Mouse (Mus musculus) retina, postnatal 7 days (tissue): Measurements from ENCODE around the gene Zdhhc12.
A peak's percentile ranks its signal among the peaks of the same experiment; 100 is the strongest.
"Not testable (repeated sequence)": the region's sequence is repeated elsewhere in the genome, so short reads cannot be mapped to it uniquely, and the experiment has no call there.

Experiments used
- DNase-seq: peaks from one replicate; pipeline ENCODE4 v3.0.0-alpha.2; 2012; ENCODE audit warnings: low read depth, low spot score

Gene Zdhhc12

DNA sequence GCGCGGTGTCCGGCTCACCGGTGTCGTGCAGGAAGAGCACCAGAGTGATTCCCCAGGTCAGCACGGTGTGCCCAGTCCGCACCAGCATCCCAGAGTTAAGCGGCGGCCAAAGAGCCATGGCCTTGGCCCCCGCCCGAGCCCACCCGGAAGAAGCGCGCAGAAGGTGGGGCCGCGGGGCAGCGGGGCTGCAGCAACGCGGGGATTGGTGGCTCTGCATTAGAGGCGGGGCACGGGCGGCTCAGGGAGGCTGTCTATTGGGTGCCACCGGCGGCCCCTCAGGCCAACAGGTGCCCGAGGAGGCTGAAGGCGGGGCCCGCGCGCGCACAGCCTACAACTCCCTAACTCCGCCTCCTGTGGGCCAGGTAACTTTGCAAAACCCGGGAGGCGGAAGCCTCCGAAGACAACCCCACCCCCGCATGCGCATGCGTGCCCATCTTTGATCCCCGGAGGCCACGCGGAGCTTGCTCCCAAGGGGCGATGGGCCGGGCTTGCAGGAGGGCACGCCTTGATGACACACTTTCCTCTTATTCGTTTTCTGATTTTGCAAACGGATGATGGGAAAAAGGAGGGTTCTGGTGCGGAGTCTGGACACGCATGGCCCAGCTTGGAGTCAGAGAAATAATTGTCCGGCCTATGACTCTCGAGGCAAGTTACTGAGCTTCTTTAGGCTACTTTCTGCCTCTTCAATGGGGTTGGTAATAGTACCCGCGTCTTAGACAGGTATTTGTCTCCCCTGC, at the start of gene Zdhhc12:
Gene Zdhhc12 (minus strand): TSS at position 178 of the 737 bp plus-strand sequence.
- DNase-seq = peak; percentile 88

DNA sequence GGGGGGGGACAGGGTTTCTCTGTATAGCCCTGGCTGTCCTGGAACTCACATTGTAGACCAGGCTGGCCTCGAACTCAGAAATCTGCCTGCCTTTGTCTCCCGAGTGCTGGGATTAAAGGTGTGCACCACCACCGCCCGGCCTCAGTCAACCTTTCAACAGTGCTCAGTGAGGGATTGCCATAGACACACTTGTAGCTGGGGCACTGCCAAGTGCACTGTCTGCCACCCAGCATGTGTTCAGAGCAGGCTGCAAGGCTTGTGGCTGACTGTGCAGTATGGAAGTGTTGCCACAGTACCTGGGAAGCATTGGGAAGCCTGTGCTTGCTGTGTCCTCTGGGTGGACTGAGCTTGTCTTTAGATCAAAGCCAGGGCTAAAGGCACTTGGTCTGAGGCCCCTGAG, 46.6 kb upstream of the Zdhhc12 start:
- DNase-seq = not testable (repeated sequence)

DNA sequence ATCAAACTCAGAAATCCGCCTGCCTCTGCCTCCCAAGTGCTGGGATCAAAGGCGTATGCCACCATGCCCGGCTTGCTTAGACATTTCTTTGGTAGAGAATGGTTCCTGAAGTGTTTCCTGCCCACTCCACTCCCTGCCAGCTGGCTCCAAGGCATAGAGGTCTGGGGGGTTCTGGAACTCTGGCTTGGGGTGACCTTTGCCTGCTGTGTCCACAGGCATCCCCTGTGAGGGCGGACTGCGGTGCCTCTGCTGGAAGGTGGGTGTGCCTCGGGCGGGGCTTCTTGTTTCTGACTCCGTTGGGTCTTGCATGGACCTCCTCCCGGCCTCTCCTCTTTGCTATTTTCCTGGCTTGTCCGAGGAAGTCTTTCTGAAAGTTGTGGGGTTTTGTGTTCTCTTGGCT, 43.0 kb upstream of the Zdhhc12 start:
- DNase-seq = no peak

DNA sequence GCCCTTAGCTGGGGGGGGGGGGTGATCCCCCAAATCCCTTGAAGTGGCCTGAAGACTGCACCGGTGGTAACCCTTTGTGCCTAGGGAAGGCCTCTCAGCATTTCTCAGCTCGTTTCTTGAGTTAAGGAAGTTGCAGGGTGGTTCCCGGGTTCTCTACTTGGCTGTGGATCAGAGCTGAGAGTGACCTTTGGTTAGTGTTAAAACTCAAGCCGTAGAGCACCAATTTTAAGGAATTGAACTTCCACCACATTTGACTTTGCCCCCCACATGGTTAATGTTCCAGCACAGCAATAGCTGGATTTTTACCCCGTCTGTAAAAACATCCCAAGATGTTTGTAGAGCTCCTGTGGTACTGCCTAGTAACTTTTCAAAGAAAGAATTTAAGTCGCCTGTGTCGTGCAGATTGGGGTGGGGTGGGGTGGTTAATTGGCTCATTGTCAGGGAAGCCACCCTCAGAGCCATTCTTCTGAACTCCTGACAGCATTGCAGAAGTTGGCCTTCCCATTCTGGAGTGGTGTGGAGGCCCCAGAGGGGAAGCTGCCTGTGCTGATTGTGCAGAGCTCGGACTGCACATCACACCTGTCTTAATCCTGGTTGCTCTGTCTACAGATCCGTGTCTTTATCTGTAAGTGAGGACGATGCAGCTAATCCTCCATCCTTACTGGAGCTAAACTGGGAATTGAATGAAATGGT, 41.6 kb upstream of the Zdhhc12 start:
- DNase-seq = no peak

DNA sequence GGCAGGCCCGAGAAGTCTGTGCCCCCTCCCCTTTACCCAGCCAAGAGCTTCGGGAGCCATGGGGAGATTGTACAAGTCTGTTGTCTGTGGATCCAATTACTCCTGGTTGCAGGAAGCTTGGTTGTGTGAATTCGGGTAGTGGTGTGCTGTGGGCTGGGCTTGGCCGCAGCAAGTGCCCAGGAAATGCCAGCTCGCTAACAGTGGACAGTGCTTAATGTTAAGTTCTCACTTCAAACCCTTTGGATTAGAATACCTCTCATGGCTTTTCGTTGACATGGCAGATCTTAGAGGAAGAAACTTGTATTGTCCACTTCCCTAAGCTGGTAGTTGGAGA, 40.9 kb upstream of the Zdhhc12 start:
- DNase-seq = no peak

DNA sequence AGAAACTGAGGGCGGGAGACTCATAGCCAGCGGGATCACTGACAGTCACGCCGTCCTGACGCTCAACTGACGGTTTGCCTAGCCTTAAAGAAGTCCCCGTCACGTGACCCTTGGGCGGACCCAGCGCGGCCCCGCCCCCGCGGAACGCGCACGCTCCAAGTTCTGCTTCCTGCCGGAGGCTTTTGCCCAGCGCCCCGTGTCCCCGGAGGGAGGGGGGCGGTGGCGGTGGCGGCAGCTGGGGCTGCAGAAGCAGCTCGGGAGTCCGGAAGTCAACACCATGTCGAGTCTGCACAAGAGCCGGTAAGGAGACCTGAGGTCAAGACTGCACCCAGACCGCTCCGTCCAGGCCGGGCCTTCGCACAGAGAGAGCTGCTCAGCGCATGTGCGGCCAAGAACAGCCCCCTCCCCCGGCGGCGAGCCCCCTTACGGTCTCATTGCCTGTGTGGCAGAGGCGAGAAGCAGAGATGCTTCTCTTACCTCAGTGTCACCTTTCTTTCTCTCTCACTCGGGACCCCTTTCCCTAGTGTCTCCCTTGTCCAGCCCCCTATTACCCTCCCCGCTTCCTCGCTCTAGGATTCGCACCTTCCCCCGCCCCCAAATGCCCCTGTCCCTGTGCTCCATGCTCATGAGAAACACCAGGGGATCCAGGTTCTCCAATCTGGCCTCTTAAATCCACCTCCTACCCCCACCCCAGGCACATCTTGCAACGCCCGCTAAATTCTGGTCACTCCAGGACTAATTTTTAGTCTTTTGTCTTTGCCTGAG, 40.3 kb upstream of the Zdhhc12 start, which contains the start of gene Tbc1d13:
Gene Tbc1d13 (plus strand): TSS at position 134 of the 765 bp plus-strand sequence.
- peak; percentile 89 for DNase-seq

DNA sequence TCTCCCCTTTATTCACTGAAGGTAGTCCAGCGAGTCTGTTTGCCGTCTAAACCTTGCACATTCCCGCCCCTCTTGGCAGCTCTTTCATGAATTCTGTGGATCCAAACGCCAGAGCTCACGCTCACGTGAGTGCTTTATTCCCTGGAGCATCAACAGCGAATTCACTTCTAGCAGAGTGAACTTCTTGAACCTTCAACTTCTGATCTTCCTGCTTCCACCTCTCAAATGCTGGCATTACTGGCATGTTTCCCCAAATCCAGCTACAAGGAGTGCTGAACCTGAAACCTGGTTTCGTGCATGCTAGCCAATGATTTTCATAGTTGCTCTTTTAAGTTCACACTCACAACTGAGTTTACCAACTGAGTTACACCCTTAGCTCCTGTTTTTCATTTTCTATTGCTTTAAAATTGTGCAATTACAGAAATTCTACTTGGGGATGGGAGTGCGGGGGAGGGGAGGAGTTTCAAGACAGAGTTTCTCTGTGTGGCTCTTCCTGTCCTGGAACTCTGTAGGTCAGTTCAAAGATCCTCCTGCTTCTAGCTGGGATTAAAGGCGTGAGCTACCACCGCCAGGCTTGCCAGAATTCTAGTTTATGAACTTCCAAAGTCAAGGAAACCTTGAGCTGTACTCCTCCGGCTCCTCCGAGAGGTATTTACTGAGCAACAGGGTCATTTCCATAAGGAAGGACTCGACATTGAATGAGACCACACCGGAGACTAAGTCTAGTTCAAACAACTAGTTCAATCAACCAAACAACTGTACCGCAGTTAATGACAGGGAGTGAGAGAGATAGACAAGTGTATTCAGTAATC, 39.6 kb upstream of the Zdhhc12 start:
- no peak for DNase-seq

DNA sequence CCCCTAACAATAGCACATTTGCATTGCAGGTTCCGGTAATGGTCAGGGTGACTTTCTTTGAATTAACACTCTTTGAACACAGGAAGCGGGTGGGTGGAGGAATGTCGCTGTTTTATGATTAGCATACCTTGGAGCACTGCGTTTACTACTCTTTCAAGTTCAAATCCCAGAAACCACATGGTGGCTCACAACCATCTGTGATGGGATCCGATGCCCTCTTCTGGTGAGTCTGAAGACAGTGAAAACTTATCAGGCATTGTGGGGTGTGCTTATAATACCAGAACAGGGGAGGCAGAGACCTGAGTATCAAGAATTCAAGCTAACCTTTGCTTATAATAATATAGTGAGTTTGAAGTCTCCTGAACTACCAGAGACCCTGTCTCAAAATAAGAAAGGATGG, 37.8 kb upstream of the Zdhhc12 start:
- not testable (repeated sequence) for DNase-seq

DNA sequence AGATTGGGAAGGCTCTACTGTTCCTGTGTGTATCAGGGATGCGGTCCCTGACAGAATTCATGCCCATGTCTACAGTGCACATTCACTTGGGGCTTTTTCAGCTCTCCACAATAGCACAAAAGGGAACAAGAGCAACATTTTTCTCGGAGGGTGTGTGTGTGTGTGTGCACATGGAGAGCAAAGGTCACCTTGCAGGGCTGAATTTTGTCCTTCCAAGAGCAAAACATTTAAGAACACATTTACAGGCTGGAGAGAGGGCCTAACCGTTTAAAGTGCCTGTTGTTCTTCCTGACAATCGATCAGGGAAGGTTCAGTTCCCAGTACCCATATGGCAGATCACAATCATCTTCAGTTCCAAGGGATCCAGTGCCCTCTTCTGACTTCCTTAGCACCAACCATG, 36.7 kb upstream of the Zdhhc12 start:
- no peak for DNase-seq

DNA sequence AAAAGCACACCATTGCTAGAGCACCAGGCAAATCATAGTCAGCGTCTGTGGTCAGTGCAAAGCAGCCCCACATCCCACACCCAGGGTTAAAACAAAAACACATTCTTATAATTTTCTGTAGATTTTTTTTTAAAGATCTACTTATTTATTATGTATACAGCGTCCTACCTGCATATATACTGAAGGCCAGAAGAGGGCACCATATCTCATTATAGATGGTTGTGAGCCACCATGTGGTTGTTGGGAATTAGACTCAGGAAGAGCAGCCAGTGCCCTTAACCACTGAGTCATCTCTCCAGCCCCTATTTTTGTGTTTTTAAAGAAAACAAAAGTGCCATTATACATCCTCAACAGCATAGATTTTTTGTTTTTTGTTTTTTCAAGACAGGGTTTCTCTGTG, 35.3 kb upstream of the Zdhhc12 start:
- DNase-seq = peak; percentile 27

DNA sequence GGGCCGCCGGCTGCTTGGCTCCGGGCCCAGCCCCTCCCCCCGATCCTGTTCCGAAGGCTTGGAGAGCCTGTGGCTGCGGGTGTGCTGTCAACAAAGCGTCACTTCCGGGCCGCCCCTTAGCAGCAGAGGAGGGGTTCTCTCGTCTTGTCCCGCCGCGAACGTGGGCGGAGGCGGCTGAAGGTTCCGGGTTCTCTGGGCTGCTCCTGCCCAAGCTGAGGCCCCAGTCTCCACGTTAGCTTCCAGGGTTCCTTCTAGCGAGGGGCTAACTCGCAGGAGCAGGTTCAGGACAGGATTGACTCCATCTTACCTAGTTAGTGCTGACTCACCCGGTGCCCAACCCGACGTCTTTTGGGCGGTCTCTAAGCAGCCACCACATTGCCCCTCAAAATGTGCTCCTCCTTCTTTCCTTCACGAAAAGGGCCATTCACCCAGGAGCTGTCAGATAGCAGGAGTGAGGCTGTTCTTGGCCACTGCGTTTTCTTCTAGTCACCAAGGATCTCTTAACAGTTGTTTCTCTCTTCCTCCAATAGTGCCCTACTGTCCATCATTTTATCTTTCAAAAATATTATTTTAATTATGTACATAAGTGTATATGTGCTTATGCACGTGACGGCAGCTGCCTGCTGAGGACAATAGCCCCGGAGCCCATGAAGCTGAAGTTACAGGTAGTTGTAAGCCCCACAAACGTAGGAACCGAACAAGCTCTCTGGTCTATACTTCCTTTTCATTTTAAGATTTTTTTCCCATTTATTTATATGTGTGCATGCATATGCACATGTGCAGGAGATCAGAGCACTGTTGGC, 31.2 kb upstream of the Zdhhc12 start, which contains the start of gene Zer1:
Gene Zer1 (minus strand): TSS at position 114 of the 803 bp plus-strand sequence.
- DNase-seq = peak; percentile 87

DNA sequence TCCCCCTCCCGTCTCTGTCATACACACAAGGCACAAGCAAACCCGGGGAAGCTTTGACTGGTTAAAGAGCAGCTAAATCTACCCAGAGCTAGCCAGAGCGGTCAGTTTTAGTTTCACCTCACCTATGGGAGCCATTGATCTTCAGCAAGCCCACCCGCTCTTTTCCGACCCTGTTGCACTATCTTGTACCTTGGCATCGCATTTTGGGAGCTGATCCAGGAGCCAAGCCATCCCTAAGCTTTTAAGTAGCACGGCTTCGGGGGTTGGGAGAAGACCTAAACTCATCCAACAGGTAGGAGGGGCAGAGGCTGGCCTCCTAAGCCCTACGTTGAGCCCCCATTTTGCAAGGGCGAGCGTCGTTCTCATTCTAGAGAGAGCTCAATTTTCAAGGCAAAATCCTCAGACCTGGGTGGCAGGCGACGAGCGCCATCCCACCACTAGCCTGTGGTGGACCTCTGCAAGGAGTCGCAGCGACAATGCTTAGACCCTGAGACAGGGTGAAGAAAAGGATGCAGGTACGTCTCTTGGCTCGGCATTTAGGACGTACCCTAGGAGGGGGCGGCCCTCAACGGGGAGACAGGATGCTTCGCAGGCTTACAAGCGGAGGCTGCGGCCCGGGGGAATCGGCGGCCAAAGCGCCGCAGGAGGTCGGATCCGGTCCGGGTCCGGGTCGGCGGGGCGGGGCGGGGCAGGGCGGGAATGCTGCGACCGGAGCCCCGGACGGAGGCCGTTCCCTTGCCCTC, 30.5 kb upstream of the Zdhhc12 start:
- peak; percentile 19 for DNase-seq

DNA sequence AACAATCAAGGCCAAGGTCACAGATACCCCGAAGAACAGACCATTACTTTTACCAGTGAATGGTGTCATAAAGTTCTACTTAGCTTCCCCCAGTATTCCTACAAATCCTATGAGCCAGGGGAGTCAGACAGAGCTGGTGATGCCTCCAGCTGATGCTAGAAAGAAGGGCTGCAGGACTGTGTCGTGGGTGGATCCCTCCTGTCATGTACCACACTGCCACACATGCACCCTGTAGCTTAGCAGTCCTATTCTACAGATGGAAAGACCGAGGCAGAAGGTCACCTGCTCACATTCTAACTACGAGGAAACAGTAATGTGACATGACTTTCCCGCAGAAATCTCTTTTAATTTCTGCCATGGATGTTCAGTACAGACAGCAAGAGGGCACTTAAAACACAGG, 29.3 kb upstream of the Zdhhc12 start:
- no peak for DNase-seq

DNA sequence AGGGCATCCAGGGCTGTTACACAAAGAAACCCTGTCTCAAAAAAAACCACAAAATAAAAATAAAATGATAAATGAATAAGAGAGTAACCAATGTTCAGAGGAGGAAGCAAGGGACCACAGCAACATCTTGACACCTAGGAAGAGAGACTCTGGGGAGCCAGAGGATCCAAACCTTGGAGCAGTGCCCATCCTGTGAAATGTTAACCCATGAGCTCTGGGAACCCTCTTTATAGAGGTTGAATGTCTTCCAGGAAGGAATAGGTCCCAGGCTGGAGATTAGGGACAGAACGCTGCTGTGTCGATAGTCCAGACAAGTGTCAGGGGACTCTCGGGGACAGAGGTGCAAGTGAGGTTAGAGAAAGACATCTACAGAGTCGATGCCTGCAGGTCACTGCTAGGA, 26.8 kb upstream of the Zdhhc12 start:
- no peak for DNase-seq

DNA sequence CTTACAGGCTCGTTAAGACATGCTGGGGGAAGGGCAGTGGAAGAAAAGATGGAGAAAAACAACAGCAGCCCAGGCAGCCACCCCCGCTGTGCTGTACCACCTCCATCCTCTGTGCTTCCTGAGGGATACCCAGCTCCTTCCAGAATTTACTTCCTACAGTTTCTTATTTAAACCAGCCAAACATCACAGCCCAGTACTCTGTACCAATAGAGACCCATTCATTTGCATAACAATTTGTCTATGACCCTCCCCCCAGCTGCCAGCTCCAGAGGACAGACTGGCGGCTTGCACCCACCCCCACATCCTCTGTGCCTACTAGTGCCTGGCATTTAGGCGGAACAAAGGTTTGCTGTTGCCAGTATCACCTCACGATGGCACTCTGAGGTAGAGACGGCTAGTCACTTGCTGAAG, 26.2 kb upstream of the Zdhhc12 start:
- DNase-seq = no peak

DNA sequence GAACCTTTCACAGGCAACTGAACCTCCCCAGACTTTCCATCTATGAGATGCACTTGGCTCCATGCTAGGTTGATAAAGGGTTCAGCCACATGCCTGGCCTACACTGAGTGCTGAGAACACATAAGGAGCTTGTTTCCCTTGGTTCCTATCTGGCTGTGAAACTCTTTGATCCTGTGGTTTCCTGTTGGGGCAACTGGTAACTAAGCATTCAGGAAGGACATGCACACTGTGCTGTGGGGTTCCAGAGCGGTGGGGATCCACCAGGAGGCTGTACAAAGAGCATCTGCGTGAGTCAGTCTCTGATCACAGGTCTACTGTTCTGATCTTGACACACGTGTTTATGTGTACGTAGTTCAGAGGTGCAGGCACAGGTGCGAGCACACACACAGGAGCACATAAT, 19.1 kb upstream of the Zdhhc12 start:
- DNase-seq = no peak

DNA sequence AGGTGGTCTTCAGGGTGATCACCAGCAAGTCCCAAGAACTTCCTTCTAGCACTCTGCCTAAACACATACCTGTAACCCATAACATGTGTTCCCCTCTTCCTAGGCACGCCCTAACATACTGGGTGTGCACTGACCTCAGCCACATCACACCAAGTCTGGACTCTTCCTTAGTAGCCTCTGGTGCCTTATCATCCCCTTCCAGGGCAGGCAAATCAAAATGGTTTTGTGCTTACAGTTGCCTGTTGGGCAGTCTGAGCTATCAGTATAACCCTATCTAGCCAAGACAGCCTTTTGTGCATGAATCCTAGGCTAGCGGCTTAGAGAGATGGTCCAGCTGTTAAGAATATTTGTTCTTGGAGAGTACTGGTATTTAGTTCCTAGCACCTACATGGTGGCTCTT, 18.1 kb upstream of the Zdhhc12 start:
- DNase-seq = no peak

DNA sequence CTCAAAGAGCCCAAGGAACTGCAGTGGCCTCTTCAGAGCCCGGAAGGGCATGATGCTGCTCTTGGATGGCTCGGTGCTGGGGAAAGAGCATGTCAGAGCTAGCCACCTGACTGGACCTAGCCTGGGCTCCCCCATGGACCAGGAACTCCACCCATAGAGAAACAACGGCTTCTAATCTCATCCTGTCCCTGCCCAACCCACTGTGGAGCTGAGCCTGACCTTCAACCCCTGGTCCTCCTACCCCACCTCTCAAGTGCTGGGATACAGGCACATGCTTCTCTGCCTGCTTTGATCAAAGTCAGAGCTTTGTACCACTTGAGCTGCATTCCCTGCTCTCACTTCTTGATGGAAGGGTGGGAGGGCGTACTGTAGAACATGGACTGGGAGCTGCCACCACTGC, 14.8 kb upstream of the Zdhhc12 start:
- DNase-seq = no peak

DNA sequence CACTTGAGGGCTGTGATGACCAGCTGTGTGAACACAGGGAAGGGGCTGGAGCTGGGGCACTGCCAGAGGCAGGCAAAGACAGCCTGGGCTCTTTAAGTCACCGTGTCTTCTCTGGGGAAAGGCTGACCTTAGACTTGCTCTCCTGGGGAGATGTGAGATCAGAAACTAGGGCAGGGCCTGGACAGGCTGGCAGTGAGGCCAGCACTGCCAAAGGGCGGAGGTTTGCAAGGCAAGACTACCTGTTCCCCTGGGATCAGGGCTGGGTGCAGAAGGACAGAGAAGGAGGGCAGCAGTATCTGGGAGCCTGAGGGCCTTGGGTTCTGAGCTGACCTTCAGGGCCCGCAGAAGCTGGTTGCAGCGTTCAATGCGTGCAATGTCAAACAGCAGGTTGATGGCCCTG, 14.2 kb upstream of the Zdhhc12 start:
- DNase-seq = no peak

DNA sequence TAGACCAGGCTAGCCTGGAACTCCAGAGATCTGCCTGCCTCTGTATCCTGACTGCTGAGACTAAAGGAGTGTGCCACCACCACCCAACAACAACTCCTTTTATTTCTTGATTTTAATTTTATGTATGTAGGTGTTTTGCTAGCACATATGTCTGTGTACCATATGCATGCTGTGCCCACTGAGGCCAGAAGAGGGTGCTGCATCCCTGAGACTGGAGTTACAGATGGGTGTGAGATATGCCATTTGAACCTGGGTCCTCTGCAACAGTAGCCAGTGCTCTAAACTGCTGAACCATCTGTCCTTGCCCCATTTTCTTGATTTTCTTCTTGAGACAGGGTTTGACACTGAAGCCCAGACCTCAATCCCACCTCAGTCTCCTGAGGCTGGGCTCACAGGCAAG, 12.9 kb upstream of the Zdhhc12 start:
- no peak for DNase-seq
